Mouse (Mus musculus) kidney, adult 2 months (tissue): ENCODE measurements around the gene Prex1. TPM values are rescaled to one million over a fixed set of nuclear protein-coding genes. Genes with fewer than 3 reads are reported as not detected.

Source experiments
- DNase-seq: peaks from one replicate; pipeline ENCODE4 v3.0.0; 2021
- H3K27ac ChIP-seq: fragments of 200-500 bp; 2 replicates; pipeline ENCODE4 v1.5.1; 2012; ENCODE audit warnings: low read depth, low read length, control low read depth, inconsistent platforms; ENCODE audit not compliant: insufficient read depth
- H3K27me3 ChIP-seq: fragments of 200-500 bp; replicated peaks from 2 replicates; pipeline ENCODE4 v1.6.1; 2012; ENCODE audit warnings: mild to moderate bottlenecking, moderate library complexity, low read length, inconsistent platforms; ENCODE audit not compliant: control insufficient read depth, insufficient read depth
- H3K36me3 ChIP-seq: fragments of 200-500 bp; 2 replicates; pipeline ENCODE4 v1.6.1; 2012; ENCODE audit warnings: mild to moderate bottlenecking, moderate library complexity, low read length, inconsistent platforms; ENCODE audit not compliant: control insufficient read depth, insufficient read depth
- H3K4me1 ChIP-seq: fragments of 200-500 bp; 2 replicates; pipeline ENCODE4 v1.6.1; 2011; ENCODE audit warnings: low read length; ENCODE audit not compliant: control insufficient read depth, insufficient read depth
- H3K4me3 ChIP-seq: fragments of 200-500 bp; 2 replicates; pipeline ENCODE4 v1.5.1; 2011; ENCODE audit warnings: mild to moderate bottlenecking, low read depth, low read length, control low read depth; ENCODE audit not compliant: insufficient read depth
- CTCF ChIP-seq: fragments of 200-500 bp; conservative IDR thresholded peaks from 2 replicates; pipeline ENCODE4 v1.5.1; 2011; ENCODE audit warnings: low read depth, mild to moderate bottlenecking, control low read depth, low read length, moderate library complexity, mixed read lengths; ENCODE audit not compliant: insufficient read depth, insufficient read length
- POLR2A ChIP-seq: fragments of 200-500 bp; IDR thresholded peaks from one replicate; pipeline ENCODE4 v1.6.1; 2011; ENCODE audit warnings: low read depth, low read length, control low read depth
- WGBS: fragments of 180-500 bp; shearing (Covaris S2); methylation state at CpG from one replicate; pipeline ENCODE4 v1.1.7; 2018; 5-methylcytosine and 5-hydroxymethylcytosine counted together
- polyA plus RNA-seq: library from polyadenylated mRNA; depleted of rRNA; stranded (reverse); fragments of >200 nt; gene quantifications from 2 replicates; pipeline ENCODE4 v1.2.3, GENCODE M21; 2012

Gene Prex1
- polyA plus RNA-seq, 1 experiment = 14.5 TPM

DNA sequence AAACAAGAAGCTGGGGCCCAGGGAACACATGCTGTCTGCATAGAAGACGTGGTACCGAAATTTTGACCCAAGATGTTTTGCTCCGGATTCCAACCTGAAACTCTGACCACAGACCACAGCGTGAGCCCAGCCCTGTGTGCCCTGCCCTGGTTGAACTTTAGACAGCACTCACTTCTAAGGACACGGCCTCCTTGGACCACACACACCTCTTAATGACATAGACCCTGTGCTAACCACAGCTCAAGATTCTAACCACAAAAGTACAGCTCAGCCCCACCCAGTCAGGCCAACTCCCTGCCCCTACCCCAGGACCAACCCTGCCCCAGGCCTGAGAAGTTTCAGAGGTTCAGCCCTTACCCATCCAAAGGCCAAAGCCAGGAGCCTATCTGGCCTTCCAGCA lies 103.4 kb downstream of the Prex1 start:
- Histone ChIP-seq H3K27me3 (no peaks in the 10 kb centered on the region), H3K27ac (no peak overlapping the region), H3K36me3 (no peaks in the 10 kb centered on the region), H3K4me3 (no peak overlapping the region), H3K4me1 (no peaks in the 10 kb centered on the region)
- no peak for DNase-seq
- TF ChIP-seq POLR2A = no peak
- TF ChIP-seq CTCF = no peak
- WGBS = 64% methylated on average over 5 of the region's 5 CpGs

DNA sequence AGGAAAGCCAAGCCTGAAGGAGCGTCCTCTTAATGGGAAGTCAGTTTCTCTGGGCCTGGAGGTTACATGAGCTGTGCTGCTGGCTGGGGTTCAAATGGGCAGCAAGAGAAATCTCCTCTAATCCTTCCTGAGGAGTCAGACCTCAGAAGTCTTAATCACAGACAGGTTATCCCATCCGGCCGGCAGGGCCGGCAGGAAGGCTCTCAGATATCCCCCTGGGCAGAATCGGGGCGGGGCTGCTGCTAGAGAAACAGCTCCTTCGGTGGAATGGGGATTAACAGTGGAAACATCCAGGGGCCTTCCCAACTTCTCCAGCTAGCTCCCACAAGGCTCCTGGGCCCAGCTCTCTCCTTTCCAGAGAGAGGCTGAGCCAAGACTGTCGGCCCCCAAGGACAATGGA lies 105.1 kb downstream of the Prex1 start:
- no peak overlapping the region for H3K4me3 ChIP-seq
- H3K27ac ChIP-seq = no peak overlapping the region
- DNase-seq = peak; percentile 28
- 48% methylated on average over 8 of the region's 8 CpGs for WGBS
- TF ChIP-seq CTCF (no peak), POLR2A (no peak)
- no peaks in the 10 kb centered on the region for H3K36me3 ChIP-seq
- H3K4me1 ChIP-seq = no peaks in the 10 kb centered on the region
- H3K27me3 ChIP-seq = no peaks in the 10 kb centered on the region

DNA sequence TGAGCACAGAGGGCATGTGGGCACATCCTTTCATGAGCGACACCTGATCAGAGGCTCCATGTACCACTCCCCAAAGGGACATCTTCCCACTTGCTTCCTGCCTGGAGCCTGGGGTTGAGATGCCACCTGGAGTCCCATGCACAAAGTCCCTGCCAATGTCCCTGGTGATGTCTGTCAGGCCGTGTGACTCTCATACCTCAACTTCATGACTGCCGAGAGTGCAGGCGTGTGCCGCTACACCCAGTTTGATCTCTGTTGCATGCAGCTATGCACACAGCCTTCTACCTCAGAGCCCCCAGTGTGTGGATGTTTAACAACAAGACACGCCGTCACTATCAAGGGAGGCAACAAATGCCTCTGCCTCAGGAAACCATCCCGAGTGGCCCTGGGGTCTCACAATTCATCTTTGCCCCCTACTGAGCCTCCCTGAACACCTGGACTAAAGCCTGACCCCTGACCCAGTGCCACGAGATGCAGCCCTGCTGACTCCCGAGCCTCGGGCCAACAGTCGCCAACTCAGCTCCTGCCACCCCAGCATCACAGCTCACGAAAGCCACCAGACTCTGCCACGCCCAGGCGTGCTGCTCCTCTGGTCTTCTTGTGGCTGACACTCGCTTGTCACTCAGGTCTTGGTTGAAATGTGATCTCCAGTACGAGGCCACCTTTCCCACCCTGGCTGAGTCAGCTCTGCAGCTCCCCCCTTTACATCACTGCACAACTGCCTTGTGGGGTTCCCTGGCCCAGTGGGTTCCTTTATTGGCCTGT lies 107.0 kb downstream of the Prex1 start:
- TF ChIP-seq CTCF = no peak
- TF ChIP-seq POLR2A = no peak
- DNase-seq = no peak
- H3K4me1 ChIP-seq = no peaks in the 10 kb centered on the region
- no peak overlapping the region for H3K27ac ChIP-seq
- 68% methylated on average over 17 of the region's 17 CpGs for WGBS
- H3K36me3 ChIP-seq = no peaks in the 10 kb centered on the region
- H3K27me3 ChIP-seq = no peaks in the 10 kb centered on the region
- H3K4me3 ChIP-seq = no peak overlapping the region

DNA sequence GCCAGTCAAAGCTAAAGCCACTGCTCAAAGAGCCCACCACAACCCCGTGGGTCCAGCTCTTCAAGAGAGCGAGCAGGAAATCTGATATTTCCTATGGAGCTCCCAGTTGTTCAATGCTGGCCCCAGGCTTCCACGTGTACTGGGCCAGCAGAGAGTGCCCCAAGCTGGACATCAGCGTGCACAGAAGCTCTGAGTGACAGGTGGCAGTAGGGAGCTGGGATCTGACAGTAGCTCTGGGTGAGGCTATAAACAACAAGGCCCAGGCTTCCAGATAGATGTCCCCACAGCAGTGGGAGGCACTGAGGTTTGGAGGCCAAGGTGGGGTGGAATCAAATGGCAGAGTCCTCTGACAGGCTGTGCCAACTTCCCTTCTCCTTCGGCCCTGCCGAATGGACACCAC lies 107.6 kb downstream of the Prex1 start:
- H3K36me3 ChIP-seq = no peaks in the 10 kb centered on the region
- H3K27ac ChIP-seq = no peak overlapping the region
- no peak for TF ChIP-seq POLR2A
- TF ChIP-seq CTCF = peak; percentile 32; the same call in 1 of the 2 replicates
- 46% methylated on average over 6 of the region's 6 CpGs for WGBS
- no peaks in the 10 kb centered on the region for H3K27me3 ChIP-seq
- H3K4me3 ChIP-seq = no peak overlapping the region
- no peaks in the 10 kb centered on the region for H3K4me1 ChIP-seq
- no peak for DNase-seq

DNA sequence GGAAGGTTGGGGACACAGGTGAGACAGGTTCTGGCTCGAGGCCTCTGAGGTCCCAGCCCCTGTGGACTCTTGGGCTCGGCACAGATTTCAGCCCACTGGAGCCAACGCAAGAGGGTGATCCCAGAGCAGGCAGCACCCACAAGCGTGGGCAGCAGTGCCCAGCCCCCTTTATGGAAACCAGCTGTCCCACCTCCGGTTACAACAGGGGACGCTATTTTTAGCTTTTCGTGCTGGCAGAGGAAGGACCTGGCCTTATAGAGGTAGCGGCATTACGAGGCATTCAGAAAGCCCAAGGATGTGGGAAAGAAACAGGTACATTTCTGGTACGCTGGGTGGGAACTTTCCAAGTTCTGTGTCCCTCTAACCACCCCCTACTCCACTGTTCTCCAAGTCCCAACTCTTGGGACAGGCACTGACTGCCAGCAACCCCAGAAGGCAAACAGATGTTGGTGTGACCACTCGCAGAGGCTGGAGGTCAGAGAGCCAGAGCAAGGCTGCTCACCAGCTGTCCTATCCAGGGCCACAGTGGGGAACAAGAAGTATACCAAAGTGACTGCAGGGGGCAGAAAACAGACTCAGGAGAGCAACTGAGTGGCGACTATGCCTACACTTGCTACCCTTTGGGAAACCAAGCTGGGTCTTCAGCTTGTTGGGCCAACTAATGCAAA lies 108.3 kb downstream of the Prex1 start:
- Histone ChIP-seq H3K27ac (no peak overlapping the region), H3K4me3 (no peak overlapping the region), H3K4me1 (no peaks in the 10 kb centered on the region), H3K36me3 (no peaks in the 10 kb centered on the region), H3K27me3 (no peaks in the 10 kb centered on the region)
- TF ChIP-seq POLR2A = no peak
- no peak for TF ChIP-seq CTCF
- WGBS = 70% methylated on average over 12 of the region's 12 CpGs
- DNase-seq = no peak

DNA sequence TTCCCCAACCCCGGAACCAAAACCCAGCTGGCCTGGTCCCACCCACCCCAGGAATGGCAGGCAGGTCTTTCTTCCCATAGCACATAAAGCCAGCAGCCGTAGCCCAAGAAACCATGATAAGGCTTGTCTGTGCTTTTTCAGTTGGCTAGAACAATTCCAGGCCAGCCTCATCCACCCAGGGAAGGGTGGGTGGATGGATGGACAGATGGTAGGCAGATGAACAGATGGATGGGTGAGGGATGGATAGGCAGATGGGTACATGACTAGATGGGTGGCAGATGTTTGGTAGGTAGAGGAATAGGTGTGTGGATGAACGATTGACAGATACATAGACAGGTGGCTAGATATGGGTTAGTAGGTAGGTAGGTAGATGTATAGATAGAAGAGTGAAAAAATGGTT lies 110.7 kb downstream of the Prex1 start:
- H3K4me3 ChIP-seq = no peak overlapping the region
- no peaks in the 10 kb centered on the region for H3K27me3 ChIP-seq
- H3K27ac ChIP-seq = no peak overlapping the region
- no peaks in the 10 kb centered on the region for H3K4me1 ChIP-seq
- TF ChIP-seq POLR2A (no peak), CTCF (no peak)
- no peaks in the 10 kb centered on the region for H3K36me3 ChIP-seq
- DNase-seq = no peak
- 96% methylated on average over 3 of the region's 3 CpGs for WGBS

DNA sequence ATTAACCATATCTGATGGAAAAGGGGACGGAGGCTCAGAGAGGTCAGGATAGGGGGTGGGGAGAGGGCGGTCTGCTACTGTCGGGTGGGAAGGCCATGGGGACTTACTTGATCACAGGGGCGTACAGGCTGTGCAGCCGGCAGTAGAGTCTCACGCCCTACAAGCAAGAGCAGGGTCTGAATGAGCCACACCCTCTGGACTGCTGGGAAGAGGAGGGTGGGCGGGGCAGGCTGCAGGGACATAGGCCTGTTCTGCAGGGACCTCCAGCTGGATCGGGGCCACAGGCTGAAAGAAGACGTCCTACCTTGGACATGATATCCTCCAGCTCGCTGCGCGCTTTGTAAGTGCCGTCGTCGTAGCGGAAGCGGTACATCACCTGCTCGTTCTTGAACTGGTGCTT lies 112.2 kb downstream of the Prex1 start:
- H3K27ac ChIP-seq = no peak overlapping the region
- no peaks in the 10 kb centered on the region for H3K27me3 ChIP-seq
- no peak overlapping the region for H3K4me3 ChIP-seq
- H3K4me1 ChIP-seq = no peaks in the 10 kb centered on the region
- no peak for DNase-seq
- no peak for TF ChIP-seq CTCF
- TF ChIP-seq POLR2A = no peak
- WGBS = 93% methylated on average over 18 of the region's 18 CpGs
- no peaks in the 10 kb centered on the region for H3K36me3 ChIP-seq
